Mouse (Mus musculus) thymus, postnatal 25 days (tissue): ENCODE data around the gene Ryr2.
"Not testable (repeated sequence)": the region's sequence is repeated elsewhere in the genome, so short reads cannot be mapped to it uniquely, and the experiment has no call there.

Experiments used
- DNase-seq: peaks from one replicate; pipeline ENCODE4 v3.0.0; 2022

Ryr2 gene

GRCm38 (mm10) chr13:11738211-11738610 is 368.5 kb downstream of the Ryr2 start:
- no peak for DNase-seq

DNA sequence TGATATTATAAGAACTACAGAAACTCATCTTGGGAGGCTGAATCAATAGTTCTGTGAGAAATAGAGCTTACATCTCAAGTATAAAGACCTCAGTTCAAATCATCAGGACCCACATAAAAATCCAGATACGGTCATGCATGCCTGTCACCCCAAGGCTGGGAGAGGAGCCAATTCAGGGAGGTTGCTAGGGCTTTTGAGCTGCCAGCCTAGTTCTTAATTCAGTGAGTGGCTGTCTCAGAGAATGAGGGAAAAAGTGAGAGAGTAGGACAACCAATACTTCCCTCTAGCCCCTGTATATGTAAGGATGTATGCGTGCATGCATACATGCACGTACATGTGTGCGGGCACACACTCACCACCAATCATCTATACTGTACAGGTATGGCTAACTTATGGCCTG is 390.5 kb downstream of the Ryr2 start:
- no peak for DNase-seq

- DNase-seq = no peak
Observed at GRCm38 (mm10) chr13:11709708-11710471, 396.9 kb downstream of the Ryr2 start.

DNA sequence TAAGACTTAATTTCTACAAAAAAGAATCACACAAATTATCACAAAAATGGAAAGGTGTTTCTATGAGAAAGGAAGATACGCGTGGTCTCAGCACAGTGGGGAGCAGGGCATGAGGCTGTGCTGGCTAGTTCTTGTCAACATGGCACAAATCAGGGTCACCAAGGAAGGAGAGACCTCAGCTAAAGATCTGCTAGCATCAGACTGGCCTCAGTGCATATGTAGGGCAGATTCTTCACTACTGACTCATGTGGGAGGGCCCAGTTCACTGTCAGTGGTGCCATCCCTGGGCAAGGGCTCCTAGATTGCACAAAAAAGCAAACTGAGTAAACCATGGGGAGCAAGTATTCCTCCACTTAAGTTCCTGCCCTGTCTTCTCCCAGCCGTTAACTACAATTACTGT is 405.0 kb downstream of the Ryr2 start:
- DNase-seq = no peak

GRCm38 (mm10) chr13:11696496-11696895 is 410.2 kb downstream of the Ryr2 start:
- no peak for DNase-seq

- DNase-seq = no peak
Observed at GRCm38 (mm10) chr13:11681802-11682201, 424.9 kb downstream of the Ryr2 start.

DNA sequence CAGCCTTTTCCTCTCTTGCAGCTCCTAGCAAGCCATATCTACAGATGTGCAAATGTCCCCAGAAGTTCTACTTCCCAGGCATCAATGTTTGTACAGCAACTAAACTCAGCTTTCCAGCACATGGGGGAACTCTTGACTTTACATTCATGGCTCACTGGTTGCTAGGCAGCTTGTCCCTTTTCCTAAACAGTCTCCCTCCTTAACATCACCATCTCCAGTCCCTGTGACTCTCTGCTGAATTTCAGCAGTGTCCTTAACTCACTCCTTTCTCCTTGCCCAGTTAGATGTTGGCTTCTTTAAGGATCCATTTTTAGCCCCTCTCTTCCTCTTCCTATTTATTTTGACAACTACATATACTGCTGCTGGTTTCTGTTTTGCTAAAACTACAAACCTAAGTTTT is 443.9 kb downstream of the Ryr2 start:
- DNase-seq = no peak

DNA sequence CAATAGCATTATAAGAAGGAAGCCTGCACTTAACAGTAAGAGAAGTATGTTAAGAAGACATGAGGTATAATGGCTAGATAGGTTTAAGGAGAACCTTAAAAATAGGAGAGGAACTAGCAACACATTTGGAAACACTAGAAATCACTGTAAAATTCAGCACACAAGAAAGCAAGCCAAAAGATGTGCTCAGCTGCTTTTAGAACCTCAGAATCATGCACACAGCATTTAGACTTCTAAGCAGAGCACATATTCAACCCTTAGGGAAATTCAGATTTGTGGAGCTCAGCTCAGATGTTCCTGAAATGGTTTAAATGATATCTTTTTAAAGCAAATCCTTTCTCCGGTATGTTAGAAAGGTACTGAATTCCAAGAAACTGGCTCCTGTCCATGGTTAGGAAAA is 461.9 kb downstream of the Ryr2 start:
- no peak for DNase-seq

DNA sequence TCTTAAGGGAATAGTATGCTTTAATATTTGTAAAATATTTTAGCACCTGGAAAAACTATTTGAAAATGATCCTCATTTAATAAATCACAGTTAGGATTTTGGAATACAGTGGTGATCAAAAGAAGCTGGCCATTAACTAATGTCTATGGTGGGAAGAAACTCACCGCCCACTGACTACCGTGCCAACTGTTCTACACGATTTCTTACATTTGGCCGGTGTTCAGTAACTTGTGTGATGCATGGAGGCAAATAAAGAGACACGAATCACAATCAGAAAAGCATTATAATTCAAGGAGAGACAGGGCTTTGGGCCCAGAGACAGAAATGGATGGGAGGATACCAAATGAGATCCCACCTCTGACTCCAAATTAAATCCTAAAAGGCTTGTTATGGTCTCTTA is 470.4 kb downstream of the Ryr2 start:
- DNase-seq = no peak

- DNase-seq = no peak
Observed at GRCm38 (mm10) chr13:11624513-11624912, 482.2 kb downstream of the Ryr2 start.

DNA sequence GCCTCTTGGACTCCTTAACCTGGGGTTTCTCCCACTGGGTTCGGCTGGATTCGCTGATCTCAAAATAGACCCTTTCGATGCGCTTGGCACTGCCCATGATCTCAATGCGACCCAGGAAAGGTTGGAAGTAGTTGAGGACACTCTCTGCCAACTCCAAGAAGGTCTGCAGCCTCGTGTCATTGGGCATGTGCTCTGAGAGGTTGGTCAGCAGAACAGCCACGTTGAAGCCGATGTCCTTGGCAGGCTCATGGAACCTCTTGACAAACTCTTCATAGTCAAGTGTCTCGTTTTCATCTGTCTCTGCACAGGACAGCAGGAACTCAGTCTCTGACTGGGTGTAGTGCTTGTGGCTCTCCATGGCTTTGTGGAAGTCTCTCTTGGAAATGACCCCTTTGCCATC is 511.3 kb downstream of the Ryr2 start:
- DNase-seq = no peak

DNA sequence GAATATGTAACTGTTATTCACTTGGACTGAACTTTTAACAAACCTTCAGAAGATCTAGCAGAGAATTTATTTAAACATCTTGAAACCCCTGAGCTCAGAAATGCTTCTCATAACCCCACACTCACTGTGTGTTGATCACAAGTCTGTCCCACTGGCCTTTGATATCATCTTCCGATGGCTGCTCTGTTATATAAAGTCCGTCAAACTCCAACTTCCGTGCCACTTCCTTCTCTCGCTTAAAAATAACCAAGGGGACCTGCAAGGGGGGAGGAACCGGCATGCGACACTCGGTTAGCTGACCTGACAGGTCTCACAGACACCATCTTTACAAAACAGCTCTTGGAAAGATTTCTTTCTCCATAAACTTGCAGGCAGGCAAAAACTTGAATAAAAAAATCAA is 521.5 kb downstream of the Ryr2 start:
- DNase-seq = no peak

- DNase-seq = no peak
Observed at GRCm38 (mm10) chr13:11572552-11572951, 534.2 kb downstream of the Ryr2 start.

DNA sequence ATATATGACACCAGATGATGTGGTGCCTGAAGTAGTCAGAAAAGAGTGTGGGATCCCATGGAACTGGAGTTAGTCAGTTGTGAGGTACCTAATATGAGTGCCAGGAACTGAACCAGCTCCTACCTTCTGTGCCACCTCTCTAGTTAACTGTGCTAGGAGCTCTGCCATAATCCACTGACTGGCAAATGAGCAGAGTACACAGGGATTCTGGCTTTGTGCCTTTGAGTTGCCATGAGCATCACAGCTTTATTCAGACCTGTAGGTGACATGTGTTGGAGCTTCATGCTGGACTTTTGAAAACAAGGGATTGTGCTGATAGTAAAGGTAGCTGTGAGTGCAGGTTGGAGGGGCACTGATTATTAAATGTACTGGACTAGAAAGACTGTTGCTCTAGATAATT is 539.4 kb downstream of the Ryr2 start:
- no peak for DNase-seq

DNA sequence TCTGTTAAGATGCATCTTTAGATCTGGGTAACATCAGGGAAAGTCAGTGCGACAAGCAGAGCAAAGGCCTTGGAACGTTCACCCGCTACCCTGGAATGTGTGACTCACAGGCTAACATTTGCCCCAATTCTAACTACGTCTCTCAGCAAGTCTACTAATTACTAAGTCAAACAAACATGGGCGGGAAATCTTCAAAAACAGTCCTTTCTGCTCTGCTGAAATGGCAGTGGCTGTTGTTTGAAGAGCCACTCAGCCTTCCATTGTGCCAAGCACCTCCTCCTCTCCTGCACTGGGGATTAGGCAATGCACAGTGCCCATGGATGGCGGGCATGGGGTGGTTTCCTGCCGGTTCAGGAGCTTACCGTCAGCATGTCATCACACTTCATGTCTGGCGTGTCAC is 540.3 kb downstream of the Ryr2 start:
- DNase-seq = no peak

DNA sequence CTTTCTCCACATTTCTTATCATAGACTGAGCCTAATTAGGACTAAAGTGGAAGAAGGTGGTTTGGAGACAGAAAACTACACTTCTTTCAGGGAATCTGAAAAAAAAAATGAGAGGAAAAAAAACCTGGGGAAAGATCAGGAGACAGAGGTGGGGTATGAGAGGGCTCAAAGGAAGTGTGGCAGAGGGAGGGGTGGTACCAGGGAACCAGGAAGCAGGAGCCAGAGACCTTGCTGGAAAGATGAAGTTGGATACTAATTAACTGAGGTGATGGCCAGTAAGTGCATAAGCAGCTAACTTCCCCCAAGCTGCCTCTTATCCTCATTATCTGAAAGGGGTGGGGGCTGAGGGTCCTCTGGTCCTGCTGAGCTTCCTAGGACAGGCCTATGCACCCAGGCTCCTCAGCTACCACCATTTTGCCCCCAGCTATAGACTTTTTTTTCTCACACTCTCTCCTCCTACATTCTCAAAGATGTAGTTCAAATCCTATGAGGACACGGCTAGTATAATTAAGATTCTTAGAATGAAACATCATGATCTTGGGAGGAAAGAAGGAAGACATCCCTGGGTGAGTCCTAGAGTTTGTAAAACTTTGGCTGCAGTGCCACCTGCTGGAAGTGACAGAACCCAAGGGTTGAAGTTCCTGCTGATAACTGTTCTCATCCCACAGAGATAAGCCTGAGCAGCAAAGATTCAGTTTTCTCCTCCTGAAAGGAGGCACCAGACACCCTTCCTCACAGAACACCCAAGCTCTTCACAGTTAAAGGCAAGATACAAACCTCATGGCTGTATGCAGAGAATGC is 543.3 kb downstream of the Ryr2 start:
- no peak for DNase-seq

DNA sequence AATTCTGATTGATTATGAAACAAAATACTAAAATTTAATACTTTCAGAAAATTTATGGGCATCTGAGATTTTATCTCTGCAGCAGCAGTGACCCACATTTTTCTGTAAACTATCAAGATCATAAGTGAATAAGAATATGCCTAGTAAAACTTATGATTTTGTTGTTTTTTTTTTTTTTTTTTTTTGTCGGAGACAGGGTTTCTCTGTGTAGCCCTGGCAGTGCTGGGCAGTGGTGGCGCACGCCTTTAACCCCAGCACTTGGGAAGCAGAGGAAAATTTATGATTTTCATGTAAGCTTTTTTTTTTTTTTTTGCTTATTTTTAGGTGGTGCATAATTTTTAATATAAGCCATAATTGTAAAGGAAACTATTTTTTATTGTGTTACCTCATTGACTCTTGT is 557.1 kb downstream of the Ryr2 start:
- no peak for DNase-seq

GRCm38 (mm10) chr13:11549136-11549535 is 557.6 kb downstream of the Ryr2 start:
- not testable (repeated sequence) for DNase-seq

- no peak for DNase-seq
Observed at GRCm38 (mm10) chr13:11545841-11546240, 560.9 kb downstream of the Ryr2 start.

DNA sequence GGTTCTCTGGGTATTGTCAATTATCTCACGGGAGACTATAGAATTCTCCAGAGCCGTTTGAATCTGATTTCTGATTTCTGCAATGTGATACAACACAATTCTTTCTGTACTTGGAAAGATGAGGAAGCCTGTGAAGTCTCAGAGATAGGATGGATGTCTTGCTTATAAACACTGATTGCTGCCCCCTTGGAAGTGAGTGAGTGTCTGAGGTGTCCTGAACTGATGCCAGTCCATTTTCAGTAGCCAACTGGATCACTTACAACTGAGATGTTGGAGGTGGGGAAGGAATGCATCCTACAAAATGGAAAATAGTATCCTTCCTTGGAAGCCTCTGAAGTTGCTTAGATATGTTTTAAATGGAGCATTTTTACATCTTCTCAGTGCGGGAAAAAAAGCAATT is 564.2 kb downstream of the Ryr2 start:
- no peak for DNase-seq

GRCm38 (mm10) chr13:11536851-11537250 is 569.9 kb downstream of the Ryr2 start:
- no peak for DNase-seq

- no peak for DNase-seq
Observed at GRCm38 (mm10) chr13:11535874-11536273, 570.9 kb downstream of the Ryr2 start.

GRCm38 (mm10) chr13:11533265-11533664 is 573.5 kb downstream of the Ryr2 start:
- no peak for DNase-seq
